Mouse (Mus musculus) brown adipose tissue, adult 24 weeks (tissue): ENCODE data around the gene Spg21. TPM values are rescaled to one million over a fixed set of nuclear protein-coding genes. Genes with fewer than 3 reads are reported as not detected.

ENCODE experiments used
- H3K27ac ChIP-seq: fragments of 200-500 bp; replicated peaks from 2 replicates; pipeline ENCODE4 v1.5.1; 2012; ENCODE audit warnings: low read depth, mild to moderate bottlenecking, low read length
- H3K4me1 ChIP-seq: fragments of 200-500 bp; 2 replicates; pipeline ENCODE4 v1.6.1; 2012; ENCODE audit warnings: low read length, mixed read lengths; ENCODE audit not compliant: control insufficient read depth, insufficient read depth, insufficient read length
- H3K4me3 ChIP-seq: fragments of 200-500 bp; 2 replicates; pipeline ENCODE4 v1.5.1; 2012; ENCODE audit warnings: low read depth, mild to moderate bottlenecking, low read length, moderate library complexity; ENCODE audit not compliant: insufficient read depth
- polyA plus RNA-seq: library from polyadenylated mRNA; stranded (reverse); fragments of >200 nt; gene quantifications from 2 replicates; pipeline ENCODE4 v1.2.4, GENCODE M21; 2012; ENCODE audit not compliant: missing spikeins, insufficient read depth, insufficient read length

The Spg21 gene
- polyA plus RNA-seq, 1 experiment = 57.1 TPM

DNA sequence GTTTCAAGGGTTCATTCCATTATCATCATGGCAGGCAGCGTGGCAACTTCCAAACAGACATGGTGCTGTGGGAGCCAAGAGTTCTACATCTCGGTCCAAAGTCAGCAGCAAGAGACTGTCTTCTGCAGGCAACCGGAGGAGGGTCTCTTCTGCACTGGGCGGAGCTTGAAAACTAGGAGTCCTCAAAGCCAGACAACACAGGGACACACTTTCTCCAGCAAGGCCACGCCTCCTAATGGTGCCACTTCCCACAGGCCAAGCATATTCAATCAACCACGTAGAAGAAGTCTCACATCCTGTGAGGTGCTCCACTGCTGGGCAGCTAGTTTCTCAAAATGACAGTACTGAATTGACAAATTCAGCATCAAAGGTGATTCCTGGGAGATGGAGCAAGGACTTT is 12.8 kb upstream of the Spg21 start:
- Histone ChIP-seq H3K4me3 (no peak overlapping the region), H3K4me1 (no peaks in the 10 kb centered on the region), H3K27ac (no peak overlapping the region)

DNA sequence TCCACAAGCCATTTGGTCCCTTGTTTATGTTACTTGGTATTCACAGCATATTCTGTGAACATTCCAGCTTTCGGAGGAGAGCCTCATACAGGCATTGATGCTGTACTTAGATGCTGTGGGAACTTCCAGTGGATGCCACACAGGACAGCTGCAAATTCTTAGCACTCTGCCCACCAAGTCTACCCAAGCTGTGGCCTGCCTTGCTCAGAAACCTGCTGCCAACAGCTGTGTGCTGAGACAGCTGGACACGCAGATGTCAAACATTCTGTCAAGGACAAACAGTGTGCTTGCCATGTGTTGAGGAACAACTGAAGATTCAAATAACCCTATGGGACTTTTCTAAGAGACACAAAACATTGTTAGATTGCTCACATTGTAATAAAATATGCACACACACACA is 1.8 kb upstream of the Spg21 start:
- Histone ChIP-seq H3K27ac (no peak overlapping the region), H3K4me1 (peaks cover 3% of the 10 kb centered on the region; the same call in 1 of the 2 replicates), H3K4me3 (no peak overlapping the region)

DNA sequence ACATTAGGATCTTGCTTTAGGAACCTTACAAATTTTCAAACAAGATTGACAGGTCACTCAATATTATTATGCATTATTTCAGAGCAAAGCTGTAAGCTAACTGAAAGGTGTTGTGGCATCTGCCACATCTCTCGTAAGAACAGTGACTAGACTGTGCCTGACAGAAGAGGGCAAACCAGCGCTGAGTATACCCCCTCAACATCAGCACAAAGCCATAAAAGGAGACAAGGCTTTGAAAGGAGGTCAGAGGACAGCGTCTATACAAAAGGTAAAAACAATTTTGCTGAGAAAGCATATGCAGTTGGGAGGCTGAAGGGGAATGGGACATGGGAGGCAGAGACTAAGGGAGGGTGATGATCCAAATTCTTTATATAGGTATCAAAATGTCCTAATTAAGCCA is 549 bp upstream of the Spg21 start:
- H3K4me3 ChIP-seq = no peak overlapping the region
- H3K27ac ChIP-seq = no peak overlapping the region
- peaks cover 5% of the 10 kb centered on the region for H3K4me1 ChIP-seq

DNA sequence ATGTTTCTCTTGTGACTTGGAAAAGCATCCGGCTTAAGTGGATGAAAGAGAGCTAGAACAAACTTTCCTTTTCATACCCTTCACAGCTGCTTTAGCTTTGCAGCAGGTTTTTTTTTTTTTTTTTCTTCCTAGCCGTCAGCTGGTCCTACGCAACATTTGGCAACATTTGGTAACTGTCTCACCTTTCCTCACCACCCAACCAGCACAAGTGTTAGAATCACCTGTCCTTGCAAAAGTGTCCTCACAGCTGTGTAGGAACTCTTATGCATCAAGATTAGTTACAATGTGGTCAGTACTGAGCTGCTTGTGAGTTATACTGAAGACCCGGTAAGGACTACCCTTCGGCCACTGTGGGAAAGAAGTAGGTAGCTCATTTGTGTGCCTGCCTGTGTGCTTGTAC is 1.8 kb downstream of the Spg21 start:
- Histone ChIP-seq H3K27ac (no peak overlapping the region), H3K4me1 (peaks cover 9% of the 10 kb centered on the region)

GRCm38 (mm10) chr9:65464161-65464560 is 3.4 kb downstream of the Spg21 start:
- Histone ChIP-seq H3K27ac (peak overlapping the region; percentile 63), H3K4me3 (no peak overlapping the region), H3K4me1 (peaks cover 9% of the 10 kb centered on the region)

More for the DNA sequence above, 1.8 kb downstream of the Spg21 start:
- no peak overlapping the region for H3K4me3 ChIP-seq

DNA sequence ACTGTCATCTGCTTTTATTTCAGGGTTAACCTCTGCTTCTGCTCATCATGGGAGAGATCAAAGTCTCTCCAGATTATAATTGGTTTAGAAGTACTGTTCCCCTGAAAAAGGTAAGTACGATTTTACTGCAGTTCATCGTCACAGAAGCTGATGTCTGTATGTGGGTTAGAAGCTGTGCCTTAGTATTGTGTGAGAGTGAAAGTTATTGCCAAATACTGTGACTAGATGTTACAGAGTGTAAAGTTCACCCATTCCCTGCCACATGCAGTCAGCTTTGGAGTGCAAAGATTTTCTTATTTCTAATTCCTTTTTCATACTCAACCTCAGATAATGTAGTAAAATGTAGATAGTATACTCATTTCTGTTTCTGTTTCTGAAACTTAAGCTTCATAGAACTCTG is 4.5 kb downstream of the Spg21 start:
- peaks cover 9% of the 10 kb centered on the region for H3K4me1 ChIP-seq
- H3K4me3 ChIP-seq = no peak overlapping the region
- peak overlapping the region; percentile 70 for H3K27ac ChIP-seq

DNA sequence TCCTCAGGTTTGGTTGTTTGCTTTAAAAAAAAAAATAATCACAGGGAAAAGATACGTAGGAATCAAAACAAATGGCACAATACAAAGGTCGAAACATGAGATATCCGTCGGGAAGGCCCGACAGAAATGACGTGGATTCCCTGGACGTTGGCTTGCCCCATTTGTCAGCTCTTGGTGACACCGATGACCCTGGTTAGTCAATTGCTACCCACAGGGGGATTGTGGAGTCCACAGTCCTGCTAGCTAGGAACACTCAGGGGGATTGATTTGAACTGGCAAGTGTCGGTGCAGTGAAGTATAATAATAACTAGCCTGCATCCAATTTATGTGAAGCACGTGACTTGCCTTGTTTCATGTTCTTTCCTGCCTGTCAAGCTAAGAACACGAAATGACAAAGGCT is 6.9 kb downstream of the Spg21 start:
- H3K27ac ChIP-seq = no peak overlapping the region
- H3K4me3 ChIP-seq = no peak overlapping the region
- H3K4me1 ChIP-seq = peaks cover 6% of the 10 kb centered on the region

- Histone ChIP-seq H3K4me3 (no peak overlapping the region), H3K27ac (no peak overlapping the region), H3K4me1 (no peaks in the 10 kb centered on the region)
Measured at GRCm38 (mm10) chr9:65472769-65473168, 12.0 kb downstream of the Spg21 start.

DNA sequence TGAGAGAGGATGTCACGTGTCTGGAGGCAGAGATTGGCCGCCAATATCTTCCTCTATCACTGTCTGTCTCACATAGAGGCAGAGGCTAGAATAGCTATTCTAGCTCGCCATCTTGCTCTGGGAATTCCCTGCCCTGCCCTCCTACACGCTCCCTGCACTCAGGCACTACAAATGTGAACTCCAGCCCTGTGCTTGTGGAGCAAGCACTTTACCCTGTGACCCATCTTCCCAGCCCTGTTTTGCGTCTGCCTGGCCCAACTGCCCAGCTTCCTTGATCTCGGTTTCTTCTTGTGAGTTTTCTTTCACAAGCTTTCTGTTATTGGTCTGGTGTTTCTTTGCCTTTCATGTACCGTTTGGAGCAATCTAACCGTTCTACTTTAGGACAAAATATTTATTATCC is 18.4 kb downstream of the Spg21 start:
- Histone ChIP-seq H3K4me3 (no peak overlapping the region), H3K4me1 (no peaks in the 10 kb centered on the region), H3K27ac (no peak overlapping the region; the same call in 1 of the 2 replicates)

GRCm38 (mm10) chr9:65480071-65480470 is 19.3 kb downstream of the Spg21 start:
- Histone ChIP-seq H3K4me1 (no peaks in the 10 kb centered on the region), H3K27ac (no peak overlapping the region), H3K4me3 (no peak overlapping the region)

DNA sequence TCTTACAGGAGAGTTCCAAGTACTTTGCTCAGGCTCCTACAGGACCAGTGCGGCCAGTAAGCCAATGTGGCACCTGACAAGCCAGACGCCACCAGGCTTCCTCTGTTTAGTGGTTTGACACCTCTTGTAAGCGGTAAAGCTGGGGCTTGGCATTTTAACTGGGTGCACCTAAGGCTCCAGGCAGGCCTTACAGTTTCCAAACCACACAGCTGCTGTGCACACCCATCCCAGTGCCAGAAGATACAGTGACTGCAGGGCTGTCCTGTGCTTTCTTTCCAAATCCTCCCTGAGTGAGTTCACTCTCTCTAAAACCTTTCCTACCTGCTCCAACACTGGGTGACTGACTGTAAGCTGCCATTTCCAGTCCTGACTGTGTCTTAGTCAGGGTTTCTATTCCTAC is 30.7 kb downstream of the Spg21 start:
- Histone ChIP-seq H3K27ac (no peak overlapping the region), H3K4me3 (no peak overlapping the region), H3K4me1 (no peaks in the 10 kb centered on the region)

- no peak overlapping the region for H3K27ac ChIP-seq
- H3K4me3 ChIP-seq = no peak overlapping the region
- H3K4me1 ChIP-seq = no peaks in the 10 kb centered on the region
Measured at GRCm38 (mm10) chr9:65492351-65492750, 31.6 kb downstream of the Spg21 start.

DNA sequence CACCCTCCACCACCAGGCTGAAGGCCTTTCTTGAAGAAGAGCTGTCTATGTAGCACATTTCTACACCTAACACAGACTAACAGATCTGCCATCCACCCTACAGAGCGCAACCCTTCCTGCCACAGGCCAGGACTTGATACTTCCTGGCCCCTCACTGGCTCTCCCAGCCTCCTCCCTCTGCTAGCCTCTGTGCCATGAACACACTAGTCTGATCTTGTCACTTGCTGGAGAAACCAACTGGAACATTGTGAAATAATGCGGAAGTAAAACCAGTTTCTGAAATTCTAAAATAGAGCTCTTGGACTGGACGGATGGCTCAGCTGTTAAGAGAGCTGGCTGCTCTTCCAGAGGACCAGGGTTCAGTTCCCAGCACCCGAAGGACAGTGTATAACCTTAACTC is 32.1 kb downstream of the Spg21 start:
- Histone ChIP-seq H3K4me3 (no peak overlapping the region), H3K27ac (no peak overlapping the region), H3K4me1 (no peaks in the 10 kb centered on the region)

DNA sequence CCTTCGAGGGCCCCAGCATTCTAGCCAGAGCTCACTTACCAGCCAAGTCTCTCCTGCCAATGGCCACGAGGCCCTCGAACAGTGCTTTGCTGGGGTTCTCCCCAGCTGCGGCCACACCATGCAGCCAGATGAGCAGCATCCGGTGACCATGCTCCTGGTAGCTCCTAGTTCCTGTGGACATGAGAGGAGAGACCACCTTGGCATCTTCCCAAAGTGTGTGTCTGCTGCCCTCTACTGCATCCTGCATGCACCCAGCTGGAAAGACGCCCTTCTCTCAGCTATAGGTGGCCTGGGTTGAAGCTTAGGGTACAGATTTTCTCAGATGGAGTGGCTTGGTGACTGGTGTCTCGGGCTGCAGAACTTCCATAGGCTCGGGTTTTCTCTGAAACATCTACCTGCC is 41.4 kb downstream of the Spg21 start:
- Histone ChIP-seq H3K4me1 (no peaks in the 10 kb centered on the region), H3K27ac (no peak overlapping the region), H3K4me3 (no peak overlapping the region)

- Histone ChIP-seq H3K4me1 (no peaks in the 10 kb centered on the region), H3K4me3 (no peak overlapping the region), H3K27ac (no peak overlapping the region)
Measured at GRCm38 (mm10) chr9:65502721-65503505, 42.2 kb downstream of the Spg21 start.

DNA sequence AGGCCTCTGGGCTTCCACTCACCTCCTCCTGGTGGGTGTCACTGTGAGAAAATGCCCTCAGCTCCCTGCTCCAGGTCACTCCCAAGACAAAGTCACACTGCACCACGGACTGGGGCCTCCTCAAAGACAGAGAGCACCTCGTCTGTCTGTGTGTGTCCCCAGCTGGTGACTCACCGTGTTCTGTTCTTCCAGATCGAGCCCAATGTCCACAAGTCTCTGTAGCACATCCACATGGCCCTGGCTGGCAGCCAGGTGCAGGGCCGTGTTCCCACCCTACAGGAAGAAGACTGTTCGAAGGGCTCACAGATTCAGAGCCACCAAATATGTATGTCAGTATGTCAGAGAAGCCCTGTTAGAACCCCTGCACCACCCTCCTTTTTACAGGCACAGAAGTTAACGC is 47.7 kb downstream of the Spg21 start:
- Histone ChIP-seq H3K27ac (no peak overlapping the region), H3K4me3 (no peak overlapping the region), H3K4me1 (no peaks in the 10 kb centered on the region)
